Mouse (Mus musculus): Measurements from ENCODE around the gene Prkch. TPM values are rescaled to one million over a fixed set of nuclear protein-coding genes. Genes with fewer than 3 reads are reported as not detected.

Gene Prkch
- polyA plus RNA-seq, 1 experiment from 2014 or later: 1.9 TPM

- no peak for ATAC-seq (ENCODE audit: insufficient read depth)
- H3K4me3 ChIP-seq (replicated peaks): no peak overlapping the region
- H3K4me1 ChIP-seq (replicated peaks): no peaks in the 10 kb centered on the region
- no peaks in the 10 kb centered on the region for H3K27me3 ChIP-seq
- no peaks in the 10 kb centered on the region for H3K36me3 ChIP-seq (replicated peaks)
- no peak overlapping the region for H3K27ac ChIP-seq (replicated peaks)
- WGBS (ENCODE audit: insufficient replicate concordance): 41% methylated on average over 2 of the region's 2 CpGs
- no peaks in the 10 kb centered on the region for H3K9me3 ChIP-seq (replicated peaks)
- H3K9ac ChIP-seq: no peak overlapping the region
- no peak overlapping the region for H3K4me2 ChIP-seq
Measured at GRCm38 (mm10) chr12:73815892-73816291, 231.3 kb downstream of the Prkch start.

DNA sequence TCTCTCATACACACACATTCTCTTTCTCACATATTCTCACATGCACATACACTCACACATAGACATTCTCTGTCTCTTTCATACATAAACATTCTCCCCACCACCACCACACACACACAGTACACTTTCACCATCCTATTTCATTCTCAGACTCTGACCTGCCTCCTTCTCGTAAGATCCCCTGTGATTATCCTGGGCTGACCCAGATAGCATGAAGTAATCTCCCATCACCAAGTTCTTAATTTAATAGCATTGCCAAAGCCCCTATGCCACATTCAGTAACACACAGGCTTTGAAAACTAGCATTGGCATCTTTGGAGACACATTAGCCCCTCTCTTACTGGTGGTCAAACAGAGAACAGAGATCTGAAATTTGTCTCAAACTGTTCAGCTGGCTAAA, 232.3 kb downstream of the Prkch start:
- Histone ChIP-seq H3K36me3 (replicated peaks) (no peaks in the 10 kb centered on the region), H3K4me2 (no peak overlapping the region)
- 68% methylated on average over 1 of the region's 1 CpGs for WGBS (ENCODE audit: insufficient replicate concordance)

DNA sequence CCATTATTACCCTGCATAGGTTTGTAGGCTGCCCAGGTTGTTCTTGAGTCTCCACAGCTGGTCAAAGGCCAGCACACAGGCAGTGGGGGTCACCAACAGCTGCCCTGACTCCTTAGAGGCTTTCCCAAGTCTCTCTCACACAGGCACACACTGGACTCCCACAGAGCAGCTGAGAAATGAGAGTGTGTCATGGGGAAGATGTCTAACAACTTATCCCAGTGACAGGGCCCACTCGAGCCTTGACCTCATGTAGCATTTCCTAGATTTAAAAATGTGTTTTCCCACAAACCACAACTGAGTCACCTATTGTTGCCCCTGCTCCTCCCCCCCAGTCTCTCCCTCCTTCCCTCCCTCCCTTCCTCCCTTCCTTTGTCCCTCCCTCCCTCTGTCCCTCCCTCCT, 234.2 kb downstream of the Prkch start:
- ATAC-seq (ENCODE audit: insufficient read depth): no peak

More for the DNA sequence above, 232.3 kb downstream of the Prkch start:
- Histone ChIP-seq H3K9ac (no peak overlapping the region), H3K27me3 (no peaks in the 10 kb centered on the region), H3K4me3 (replicated peaks) (no peak overlapping the region), H3K9me3 (replicated peaks) (no peaks in the 10 kb centered on the region), H3K27ac (replicated peaks) (no peak overlapping the region), H3K4me1 (replicated peaks) (no peaks in the 10 kb centered on the region)
- no peak for ATAC-seq (ENCODE audit: insufficient read depth)

GRCm38 (mm10) chr12:73821176-73821575, 236.6 kb downstream of the Prkch start:
- 70% methylated on average over 4 of the region's 4 CpGs for WGBS (ENCODE audit: insufficient replicate concordance)
- no peak overlapping the region for H3K4me3 ChIP-seq (replicated peaks)
- H3K4me2 ChIP-seq: no peak overlapping the region
- no peaks in the 10 kb centered on the region for H3K4me1 ChIP-seq (replicated peaks)
- no peak for ATAC-seq (ENCODE audit: insufficient read depth)
- no peak overlapping the region for H3K9ac ChIP-seq
- no peak overlapping the region for H3K27ac ChIP-seq (replicated peaks)
- no peaks in the 10 kb centered on the region for H3K36me3 ChIP-seq (replicated peaks)
- no peaks in the 10 kb centered on the region for H3K27me3 ChIP-seq
- H3K9me3 ChIP-seq (replicated peaks): no peaks in the 10 kb centered on the region

More for the DNA sequence above, 234.2 kb downstream of the Prkch start:
- H3K4me2 ChIP-seq: no peak overlapping the region
- no peak overlapping the region for H3K9ac ChIP-seq
- no peaks in the 10 kb centered on the region for H3K4me1 ChIP-seq (replicated peaks)
- H3K9me3 ChIP-seq (replicated peaks): no peaks in the 10 kb centered on the region
- whole genome bisulfite sequencing (ENCODE audit: insufficient replicate concordance): 15% methylated on average over 1 of the region's 1 CpGs
- no peak overlapping the region for H3K4me3 ChIP-seq (replicated peaks)
- H3K27me3 ChIP-seq: no peaks in the 10 kb centered on the region
- no peak overlapping the region for H3K27ac ChIP-seq (replicated peaks)
- H3K36me3 ChIP-seq (replicated peaks): no peaks in the 10 kb centered on the region

- Histone ChIP-seq H3K36me3 (replicated peaks) (no peaks in the 10 kb centered on the region), H3K4me2 (no peak overlapping the region), H3K4me1 (replicated peaks) (no peaks in the 10 kb centered on the region), H3K9me3 (replicated peaks) (no peaks in the 10 kb centered on the region), H3K9ac (no peak overlapping the region), H3K27me3 (no peaks in the 10 kb centered on the region), H3K4me3 (replicated peaks) (no peak overlapping the region), H3K27ac (replicated peaks) (no peak overlapping the region)
- no peak for ATAC-seq (ENCODE audit: insufficient read depth)
- 67% methylated on average over 12 of the region's 12 CpGs for WGBS (ENCODE audit: insufficient replicate concordance)
Measured at GRCm38 (mm10) chr12:73822331-73822730, 237.7 kb downstream of the Prkch start.

- Histone ChIP-seq H3K27ac (replicated peaks) (no peak overlapping the region), H3K9ac (no peak overlapping the region), H3K9me3 (replicated peaks) (no peaks in the 10 kb centered on the region), H3K4me1 (replicated peaks) (no peaks in the 10 kb centered on the region), H3K27me3 (no peaks in the 10 kb centered on the region), H3K36me3 (replicated peaks) (no peaks in the 10 kb centered on the region), H3K4me3 (replicated peaks) (no peak overlapping the region), H3K4me2 (no peak overlapping the region)
- WGBS (ENCODE audit: insufficient replicate concordance): 54% methylated on average over 1 of the region's 1 CpGs
- ATAC-seq (ENCODE audit: insufficient read depth): no peak
Measured at GRCm38 (mm10) chr12:73824828-73825227, 240.2 kb downstream of the Prkch start.

Other genes starting within 250 kb of the Prkch start
- gene Tmem30b, start 38.4 kb upstream of the Prkch start, polyA plus RNA-seq (2015; fragmentation: Nextera tagmentation; extraction: Ambion mirVana): 8.8 and 9.3 TPM in 2 replicates

Data from liver, embryonic 15.5 days (tissue).